Mouse (Mus musculus): ENCODE measurements at regions not wholly inside any gene's neighbourhood (a gene's known extent, or its start where the extent isn't known, plus 50 kb on each side); places are given as distances from the start of the nearest gene placed in this dataset.

DNA sequence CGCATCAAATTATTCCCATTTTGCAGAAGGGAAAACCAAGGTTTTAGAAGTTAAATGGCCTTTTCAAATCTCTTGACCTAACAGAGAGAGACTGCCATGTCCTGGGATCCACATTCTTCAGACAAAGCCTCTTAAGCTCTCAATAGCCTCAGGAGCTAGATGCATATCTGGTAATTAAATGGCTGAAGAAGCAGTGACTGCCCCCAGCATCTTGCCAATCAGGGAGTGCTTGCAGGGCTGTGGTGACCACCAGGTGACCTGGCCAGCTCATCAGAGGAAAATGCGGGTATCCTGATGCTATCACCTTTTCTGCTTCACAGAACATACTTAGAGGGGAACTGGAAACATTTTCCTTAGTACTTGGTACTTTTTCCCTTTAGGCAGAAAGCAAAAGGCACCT is 227.2 kb downstream of the Wdr11 start:
- no peak for DNase-seq

DNA sequence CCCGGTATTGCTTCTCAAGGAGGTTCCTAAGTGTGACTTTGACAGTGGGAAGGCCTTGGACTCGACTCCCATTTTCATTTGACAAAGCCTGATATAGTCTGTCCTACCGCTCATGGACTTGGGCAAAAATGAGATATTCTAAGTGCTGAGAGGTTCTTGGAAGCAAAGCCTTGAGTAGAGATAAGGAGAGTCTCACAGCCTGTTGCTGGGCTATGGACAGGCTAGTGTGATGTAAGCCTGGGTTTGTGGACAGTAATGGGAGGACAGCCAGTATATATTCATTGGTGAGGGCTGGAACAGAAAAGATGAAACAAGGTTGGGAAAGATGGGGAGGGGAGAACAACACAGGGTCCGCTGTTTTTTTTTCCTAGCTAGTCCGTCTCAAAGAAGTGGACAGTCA is 228.0 kb downstream of the Wdr11 start:
- DNase-seq: no peak

DNA sequence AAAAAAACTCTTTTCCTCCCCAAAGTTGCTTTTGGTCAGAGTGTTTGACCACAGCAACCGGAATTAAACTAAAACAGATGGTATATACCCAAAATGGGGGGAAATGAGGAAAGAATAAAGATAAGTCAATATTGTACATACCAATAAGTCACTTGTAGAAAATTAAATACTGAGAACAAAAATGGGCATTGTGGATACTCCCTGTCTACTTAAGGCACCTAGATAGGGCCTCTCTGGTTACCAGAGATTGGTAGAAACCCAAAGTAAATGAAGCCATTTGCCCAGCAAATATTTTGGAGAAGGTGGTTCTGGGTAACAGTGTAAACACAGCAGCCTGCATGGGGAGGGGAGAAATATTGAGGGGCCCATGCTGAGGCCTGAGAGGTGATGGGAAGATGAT is 237.3 kb downstream of the Wdr11 start:
- no peak for DNase-seq

DNA sequence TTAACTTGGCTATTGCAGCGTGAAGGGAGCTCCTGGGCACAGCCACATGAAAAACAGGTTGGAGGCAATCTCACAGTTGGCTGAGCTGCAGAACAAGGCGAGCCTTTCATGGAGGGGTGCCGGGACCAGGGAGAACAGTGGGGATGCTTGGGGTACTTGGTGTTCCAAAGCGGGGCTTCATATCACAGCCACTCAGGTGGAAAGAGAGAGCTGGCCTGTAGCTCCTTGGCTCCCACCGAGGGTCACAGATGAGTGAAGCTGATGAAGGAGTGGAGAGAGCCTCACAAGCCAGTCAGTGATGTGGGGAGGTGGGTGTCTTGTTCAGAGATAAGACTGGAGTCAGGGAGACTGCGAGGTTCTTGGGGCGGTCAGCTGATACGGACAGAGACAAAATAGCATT is 241.2 kb downstream of the Wdr11 start:
- DNase-seq: no peak

DNA sequence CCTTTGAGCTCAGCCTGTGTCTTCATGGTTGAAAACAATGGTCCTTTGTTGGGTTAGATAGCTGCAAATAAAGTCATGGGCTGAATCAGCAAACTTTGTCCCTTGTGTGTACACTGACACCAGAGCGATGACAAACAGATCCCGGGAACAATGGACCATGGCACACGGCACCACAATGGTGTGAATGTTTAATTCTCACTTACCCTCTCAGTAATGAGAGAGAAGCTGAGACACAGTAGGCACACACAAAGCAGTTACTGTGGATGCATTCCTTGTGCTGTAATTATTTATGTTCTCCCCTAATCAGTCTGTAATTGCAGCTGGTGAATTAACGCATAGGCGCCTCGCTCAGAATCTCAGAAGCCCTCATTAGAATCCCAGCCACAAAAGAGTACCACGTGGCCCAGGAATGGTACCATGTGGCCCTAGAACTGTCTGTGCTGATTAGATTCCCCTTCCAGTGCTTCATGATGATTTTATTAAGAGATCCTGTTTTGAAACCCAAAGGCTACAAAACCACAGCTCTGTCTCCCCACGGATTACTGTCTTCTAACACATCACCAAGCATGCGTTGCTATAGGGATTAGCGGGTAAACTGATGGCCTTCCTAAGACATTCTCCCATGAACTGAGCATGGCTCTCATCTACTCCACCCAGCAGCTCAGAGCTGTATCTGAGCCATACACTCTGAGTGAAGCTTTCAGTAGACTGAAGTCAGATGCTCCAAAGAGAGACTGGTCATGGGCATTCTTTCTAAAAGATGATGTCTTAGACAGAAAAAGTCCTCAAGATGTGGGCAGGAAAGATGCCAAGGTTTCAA is 250.8 kb downstream of the Wdr11 start:
- DNase-seq: no peak

DNA sequence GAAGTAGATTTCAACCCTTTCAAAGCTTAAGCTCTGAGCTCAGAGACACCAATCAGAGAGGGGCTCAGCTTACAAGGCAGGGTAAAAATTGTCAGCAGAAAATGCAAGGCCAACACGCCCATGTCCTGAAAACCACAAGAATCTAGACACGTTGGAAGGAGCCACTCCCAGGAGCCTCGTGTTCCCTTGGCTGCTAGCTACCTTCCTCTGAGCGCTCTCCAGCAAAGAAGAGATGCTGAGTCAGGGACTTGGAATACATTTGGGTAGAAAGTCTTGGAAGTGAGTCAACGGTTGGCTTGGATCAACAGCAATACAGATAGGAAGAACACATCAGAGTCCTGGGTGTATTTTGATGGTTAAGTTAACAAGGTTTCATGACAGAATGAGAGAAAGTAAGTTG is 255.5 kb downstream of the Wdr11 start:
- DNase-seq: no peak

DNA sequence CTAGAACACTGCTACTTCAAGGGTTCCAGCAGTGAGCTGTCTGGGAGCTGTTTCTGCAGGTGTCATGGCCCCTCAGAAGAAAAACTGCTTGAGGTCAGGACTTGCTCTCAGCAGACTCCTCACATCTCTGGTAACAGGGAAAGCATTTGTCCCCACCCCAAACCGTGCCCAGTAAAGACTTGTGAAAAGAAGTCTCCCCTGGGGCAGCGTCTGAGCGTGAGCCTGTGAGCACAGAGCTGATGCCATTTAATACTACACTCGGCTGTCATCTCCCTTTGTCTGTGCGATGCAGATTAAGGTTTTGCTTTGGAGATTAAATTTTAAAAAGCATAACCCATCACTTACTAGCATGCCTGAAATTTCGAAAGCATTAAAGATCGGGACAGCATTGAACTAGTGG is 261.9 kb downstream of the Wdr11 start:
- DNase-seq: no peak

DNA sequence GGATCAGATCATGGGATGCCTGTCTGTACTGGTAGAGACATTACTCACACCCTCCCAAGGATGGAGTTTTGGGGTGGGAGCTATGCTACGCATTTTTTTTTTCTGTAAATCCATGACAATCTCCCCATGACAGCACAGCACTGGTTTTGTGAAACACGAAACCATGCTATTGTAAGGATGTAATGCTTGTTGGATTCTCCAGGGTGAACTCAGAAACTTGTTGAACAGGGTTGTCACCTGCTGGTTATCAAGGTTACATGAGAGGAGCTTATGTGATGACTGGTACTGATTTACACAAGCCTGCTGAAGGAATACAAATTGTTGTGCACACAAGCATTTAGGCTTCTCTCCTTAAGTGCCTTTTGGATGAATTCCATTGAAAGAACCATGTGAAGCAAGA is 263.3 kb downstream of the Wdr11 start:
- DNase-seq: no peak

DNA sequence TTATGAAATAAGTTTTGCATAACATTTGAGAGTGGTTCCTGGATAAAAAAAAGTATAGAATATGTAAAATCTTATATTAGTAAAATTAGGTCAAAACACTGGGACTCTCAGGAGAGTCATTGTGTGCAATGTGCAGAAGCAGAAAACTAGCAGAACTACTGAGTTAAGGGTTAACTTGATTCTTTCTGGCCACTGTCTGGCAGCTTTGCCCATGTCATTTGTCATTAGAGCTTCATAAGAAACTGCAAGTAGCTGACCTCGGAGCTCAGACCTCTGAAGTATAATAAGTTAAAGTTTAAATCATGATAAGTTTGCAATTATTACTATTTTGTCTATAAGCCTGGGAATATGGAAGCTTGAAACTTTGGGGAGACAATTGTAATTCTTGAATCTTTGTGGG is 271.3 kb downstream of the Wdr11 start:
- DNase-seq: no peak

DNA sequence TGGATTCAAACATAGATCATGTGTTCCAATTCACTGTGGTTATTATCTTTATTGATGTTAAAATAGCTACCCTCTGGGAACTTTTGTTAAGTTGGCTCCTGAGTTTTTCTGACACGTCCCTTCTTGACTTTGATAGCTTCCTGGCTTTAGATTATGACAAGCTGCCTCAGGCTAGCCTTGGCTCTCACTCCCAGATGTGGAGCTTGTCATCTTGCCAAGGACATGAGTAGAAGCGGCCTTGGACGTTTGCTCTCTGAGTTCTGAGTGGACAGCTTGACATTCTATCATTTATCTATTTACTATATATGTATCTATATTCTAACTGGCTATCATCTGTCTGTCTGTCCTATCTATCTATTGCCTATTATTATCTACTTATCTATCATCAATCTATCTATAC is 273.9 kb downstream of the Wdr11 start:
- no peak for DNase-seq

DNA sequence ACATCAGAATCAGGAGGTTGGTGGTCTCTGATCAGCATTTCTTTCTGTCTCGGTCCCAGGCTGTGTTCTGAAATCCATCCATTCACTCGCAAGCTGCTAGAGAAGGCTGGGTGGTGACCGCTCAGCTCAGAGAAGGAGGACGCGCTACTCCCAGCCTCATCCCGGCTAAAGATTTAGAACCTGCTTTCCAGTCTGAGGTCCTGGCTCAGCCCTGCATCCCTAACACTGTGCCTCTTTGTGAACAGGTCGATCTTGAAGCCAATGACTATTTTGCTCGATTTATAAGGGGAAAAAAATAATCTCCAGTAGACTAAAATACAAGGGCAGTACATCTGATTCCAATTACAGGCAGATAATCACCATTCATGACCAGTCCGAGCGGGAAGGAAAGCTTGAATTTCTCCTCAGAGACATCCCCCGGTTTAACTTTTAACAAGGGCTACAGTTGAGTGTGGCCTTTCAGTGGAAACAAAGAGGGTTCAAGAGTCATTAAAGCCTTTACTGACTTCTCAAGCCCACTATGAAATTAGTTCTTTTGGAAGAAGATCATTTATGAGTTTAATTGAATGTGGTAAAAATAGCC is 280.6 kb downstream of the Wdr11 start:
- no peak for DNase-seq

DNA sequence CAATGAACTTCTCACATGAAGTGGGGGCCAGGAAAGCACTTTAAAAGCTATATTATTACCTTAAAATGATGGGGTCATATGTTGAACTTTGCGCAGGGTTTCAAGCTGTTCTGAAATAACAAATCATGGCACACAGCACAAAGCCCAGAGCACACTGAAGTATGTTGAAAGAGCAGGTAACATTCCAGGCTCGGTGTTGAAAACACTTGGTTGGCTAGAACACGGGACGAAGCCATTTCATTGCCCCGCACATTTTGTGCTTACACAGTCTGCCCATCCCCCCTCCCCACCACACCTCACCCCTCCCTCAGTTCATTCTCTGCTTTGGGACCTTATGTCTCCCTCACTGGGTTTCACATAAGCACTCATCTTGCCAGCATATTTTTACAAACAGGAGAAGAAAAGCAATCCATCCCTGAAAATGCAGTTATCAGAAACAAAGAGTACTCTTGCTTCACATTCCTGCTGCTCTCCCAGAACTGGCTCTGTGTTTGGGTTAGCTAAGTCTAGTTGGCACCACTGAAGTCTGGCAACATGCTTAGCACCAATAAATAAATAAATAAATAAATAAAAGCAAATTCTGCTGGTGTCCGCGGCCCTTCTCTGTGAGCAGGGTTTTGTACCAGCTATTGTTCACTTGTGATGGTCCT is 284.7 kb downstream of the Wdr11 start:
- DNase-seq: no peak

DNA sequence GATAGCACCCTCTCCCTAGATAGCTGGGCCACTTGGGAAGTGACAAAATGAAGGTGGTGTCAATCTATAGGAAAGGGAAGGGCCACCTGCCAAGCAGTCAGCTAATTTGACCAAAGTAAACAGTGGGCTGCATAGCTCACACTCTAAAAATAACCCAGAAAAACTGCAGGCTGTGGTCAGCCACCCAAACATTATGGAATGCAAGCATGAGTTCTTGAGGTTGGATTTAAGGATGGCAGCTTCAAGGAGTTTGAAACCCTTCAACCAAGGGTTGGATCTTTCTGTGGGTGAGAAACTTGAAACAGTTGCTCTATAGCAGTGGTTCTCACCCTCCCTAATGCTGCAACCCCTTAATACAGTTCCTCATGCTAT is 285.2 kb downstream of the Wdr11 start:
- DNase-seq: no peak

DNA sequence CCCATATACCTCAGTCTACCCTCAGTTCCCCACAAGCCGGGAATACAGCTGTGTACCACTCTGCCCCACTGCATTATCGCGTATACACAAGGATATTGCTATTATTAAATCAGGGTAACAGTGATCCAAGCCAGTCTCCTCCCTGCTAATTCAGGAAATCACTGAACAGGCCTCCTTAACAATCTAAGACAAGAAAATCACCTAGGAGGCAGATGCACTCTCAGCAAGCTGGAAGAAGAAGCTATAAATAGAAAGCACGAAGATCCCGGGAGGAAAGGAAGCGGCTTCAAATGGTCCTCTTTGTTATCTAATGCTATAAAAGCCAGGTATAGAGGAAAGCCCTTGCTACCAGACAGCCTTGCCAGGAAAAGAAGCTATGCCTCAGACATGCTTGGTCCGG is 304.6 kb downstream of the Wdr11 start:
- DNase-seq: no peak

DNA sequence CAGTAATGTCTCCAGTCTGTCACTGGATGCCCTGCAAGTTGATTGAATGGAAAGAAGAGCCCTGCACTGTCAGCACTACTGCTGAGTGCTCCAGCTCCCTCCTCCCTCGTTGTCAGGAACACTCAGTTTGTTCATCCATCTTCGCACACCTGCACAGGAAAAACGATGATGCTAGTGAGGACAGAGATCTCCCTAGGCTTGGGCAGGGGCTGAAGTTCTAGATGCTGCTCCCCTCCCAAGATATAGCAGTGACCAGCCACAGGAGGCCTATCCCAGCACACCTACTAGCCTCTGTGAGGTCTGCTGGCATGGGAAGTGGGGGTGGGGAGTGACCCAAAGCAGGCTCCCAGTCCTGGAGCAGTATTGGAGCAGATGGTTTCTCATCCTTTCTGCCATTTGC is 305.8 kb downstream of the Wdr11 start:
- DNase-seq: no peak

DNA sequence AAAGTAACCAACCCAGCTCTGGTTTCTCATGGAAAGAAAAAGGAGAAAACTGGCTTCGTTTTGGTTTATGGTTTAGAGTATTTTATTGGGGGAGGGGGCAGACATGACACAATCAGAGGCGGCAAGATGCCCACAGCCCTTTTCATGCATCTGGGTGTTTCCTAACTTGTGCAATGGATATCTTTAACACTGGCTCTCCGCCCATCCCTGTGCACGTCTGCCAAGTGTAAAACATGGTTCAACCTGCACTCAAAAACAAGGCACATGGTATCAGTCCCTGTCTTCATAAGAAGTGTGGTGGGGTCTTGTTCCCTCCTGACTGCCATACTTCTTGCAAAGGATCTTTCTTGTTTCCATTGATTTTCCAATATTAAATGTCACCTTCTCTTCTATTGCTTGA is 310.6 kb downstream of the Wdr11 start:
- DNase-seq: no peak

DNA sequence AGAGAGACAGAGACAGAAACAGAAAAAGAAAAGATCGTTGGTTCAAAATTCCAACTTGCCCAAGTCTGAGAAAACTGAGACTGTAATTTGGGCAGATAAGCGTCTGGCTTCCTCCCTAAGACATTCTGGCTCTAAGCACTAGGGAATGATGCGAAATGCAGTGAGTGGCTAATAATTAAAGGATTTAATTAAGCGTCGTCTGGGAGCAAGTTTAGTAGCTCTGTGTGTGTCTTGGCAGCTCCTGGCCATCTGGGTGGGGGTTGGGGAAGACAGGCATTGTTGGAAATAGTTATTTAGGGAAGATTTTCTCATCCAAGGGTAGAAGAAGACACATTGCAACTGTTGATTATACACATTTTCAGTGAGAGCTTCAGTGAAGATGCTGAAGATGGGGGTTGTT is 311.5 kb downstream of the Wdr11 start:
- no peak for DNase-seq

DNA sequence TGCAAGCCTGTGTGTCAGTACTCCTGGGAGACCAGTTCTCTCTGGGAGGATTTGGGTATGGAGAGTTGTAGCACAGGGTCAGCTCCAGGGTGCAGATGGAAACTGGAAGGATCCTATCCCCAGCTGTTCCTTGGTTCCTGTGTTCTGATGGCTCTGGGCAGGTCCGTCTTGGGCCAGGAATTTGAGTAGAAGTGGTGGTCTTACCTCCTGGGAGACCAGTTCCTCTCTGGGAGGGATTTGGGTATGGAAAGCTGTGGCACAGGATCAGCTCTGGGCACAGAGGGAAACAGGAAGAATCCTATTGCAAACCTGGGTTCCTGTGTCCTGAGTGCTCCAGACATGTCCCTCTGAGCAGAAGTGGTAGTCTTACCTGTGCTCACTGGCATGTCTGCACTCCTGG is 314.5 kb downstream of the Wdr11 start:
- no peak for DNase-seq

DNA sequence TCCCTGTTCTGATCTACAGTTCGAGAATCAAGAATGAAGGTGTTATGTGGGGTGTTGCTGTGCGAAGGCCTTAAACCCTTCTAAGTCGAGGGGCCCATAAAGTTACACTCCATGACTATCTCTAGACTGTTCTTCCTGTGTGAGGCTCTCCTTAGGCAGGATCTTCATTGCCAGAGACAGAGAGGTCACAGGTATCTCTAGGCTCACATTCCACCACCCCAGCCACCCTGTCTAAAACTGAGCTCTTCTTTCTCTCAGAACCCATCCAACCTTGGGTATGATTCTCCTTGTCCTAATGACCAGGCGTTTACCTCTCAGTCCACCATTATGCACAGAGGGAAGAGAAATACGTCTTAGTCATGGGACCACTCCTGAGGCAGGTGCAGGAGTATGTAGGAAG is 317.2 kb downstream of the Wdr11 start:
- DNase-seq: no peak

DNA sequence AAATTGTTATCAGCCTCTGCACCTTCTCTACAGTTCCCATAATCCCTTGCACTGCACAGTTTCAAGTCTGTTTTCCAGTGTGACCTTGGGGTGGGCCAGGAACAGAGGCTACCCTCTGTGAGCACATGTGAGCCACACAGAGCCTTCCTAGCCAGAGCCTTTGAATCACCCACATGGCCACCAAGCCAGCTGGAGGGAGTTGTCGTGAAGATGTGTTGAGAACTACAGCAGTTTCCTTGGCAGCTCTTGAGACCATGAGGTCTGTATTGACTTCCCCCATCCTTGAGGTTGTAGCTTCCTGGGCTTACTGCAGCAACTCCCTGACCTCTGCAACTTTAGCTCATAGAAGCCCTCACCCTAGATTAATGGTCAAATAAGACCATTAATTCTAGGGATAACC is 318.1 kb downstream of the Wdr11 start:
- DNase-seq: no peak

DNA sequence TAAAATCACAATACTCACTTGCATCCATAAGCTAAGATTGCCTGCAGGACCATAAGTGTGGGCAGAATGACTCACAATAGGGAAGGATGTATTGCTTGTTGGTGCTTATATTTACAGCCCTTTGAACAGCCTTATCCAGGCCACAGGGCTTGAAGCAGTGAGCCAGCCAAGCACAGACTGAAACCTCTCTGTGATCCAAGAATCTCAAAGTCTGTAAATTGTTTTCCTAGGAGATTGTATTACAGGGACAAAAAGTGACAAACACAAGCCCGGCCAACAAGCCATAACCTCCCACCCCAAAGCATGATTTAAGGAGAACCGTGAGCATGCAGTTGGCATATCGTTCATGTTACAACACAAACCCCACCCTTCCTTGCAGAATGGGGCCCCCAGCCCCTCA is 319.2 kb downstream of the Wdr11 start:
- no peak for DNase-seq

DNA sequence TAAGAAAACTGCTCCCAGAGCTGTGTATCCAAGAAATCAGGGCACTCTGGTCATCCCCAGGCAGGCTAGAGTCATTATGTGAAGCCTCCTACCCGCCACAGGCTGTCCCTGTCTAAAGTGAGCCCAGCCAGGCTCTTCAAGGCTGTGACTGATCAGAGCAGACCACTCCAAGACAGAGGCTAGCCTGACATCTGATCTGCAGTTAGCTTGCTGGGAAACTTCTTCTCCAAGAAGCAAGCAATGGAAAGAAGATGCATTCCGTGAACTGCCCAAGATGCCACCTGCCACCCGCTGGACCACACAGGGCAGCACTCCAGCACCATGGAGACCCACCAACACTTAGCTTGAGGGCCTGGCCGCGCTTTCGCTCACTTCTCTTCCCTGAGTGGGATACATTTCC is 323.2 kb downstream of the Wdr11 start:
- no peak for DNase-seq

DNA sequence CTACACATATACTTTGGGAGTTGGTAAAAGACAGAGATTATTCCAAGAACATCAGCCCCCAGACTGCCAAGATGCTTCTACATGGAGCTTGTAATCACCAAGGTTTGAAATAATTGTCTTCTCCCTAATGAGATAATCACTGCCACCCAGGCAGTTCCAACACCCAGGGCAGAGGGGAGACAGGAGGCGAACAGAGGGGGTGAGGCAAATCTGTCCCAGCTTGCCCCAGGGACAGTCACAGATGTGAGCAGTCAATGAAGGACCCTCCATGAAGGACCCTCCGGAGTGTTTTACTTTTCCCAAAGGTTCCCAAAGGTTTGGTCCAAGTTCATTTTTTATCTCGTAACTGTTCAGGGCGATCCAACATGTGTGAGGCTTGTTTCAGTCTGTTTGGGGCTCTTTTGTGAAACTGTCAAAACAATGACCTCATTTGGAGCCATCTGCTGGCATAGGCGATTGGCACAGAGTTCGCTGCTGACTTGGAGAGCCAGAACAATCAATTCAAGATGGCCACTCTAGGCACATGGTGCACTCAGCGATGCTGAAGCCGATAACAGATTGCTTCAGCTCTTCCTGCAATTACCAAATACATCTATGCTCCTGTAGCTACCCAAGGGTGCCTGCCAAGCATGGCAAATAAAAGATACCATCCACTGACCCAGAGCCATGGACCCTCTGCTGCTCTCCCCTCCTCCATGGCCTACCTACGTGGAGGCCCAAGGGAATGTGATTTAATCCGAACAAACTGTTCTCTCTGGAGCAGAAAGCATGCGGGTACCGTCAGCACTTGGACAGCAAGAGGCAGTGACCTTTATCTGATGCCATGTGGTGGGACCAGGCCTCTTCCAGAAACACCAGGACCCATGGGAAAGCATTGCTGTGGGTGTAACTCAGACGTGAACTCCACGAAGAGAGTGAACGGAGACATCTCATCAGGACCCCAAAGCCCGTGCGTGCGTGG is 326.9 kb downstream of the Wdr11 start:
- no peak for DNase-seq

Data from liver (tissue).